In the genomic region with DNA sequence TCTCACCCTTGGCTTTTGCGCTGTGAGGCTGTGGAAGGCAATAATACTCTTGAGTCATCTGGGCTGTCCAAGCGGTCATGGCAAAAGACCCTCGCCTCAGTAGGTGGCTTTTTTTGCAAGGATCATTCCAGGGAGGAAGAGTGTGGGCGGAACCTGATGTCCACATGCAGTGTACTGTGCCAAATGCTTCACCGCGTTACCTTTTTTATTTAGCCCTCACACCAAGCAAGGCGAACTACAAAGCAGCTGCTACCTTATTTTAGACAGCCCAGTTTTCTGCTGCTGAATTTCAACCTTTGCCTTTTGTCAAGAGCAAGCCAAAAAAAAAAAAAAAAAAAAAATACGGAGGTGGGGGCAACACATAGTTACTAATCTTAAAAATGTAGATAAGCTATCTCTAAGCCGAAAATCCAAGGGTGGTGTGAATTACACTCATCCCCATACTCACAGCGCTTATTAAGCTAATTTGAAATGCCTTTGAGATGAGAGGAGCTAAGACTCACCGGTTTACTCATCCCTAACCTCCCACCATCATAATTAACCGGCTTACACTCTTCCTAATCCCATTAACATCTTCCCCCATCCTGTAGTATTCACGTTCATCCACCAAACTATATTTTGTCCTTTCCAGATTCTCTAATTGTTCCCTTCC, we compare ENCODE assay signal across 8 mouse cellular contexts. TPM values are rescaled to one million over a fixed set of nuclear protein-coding genes. Genes with fewer than 3 reads are reported as not detected.
DNase-seq lines count a peak whose midpoint lies in the region; ATAC-seq and TF ChIP-seq lines count a peak whose summit lies in the region.

No protein-coding gene starts in this region.

- no peaks in the 10 kb centered on the region for H3K36me3 ChIP-seq in thymus, adult 2 months (ENCODE audit: control insufficient read depth, insufficient read depth, low read length)
- no peaks in the 10 kb centered on the region for H3K36me3 ChIP-seq in liver, embryonic 13.5 days
- H3K36me3 ChIP-seq in stomach, embryonic 15.5 days: no peaks in the 10 kb centered on the region

- 3% methylated on average over 13 of the region's 13 CpGs for WGBS in cerebellum, adult 2 months
- WGBS in thymus, adult 2 months: 39% methylated on average over 13 of the region's 13 CpGs
- WGBS in liver, embryonic 13.5 days (ENCODE audit: insufficient replicate concordance): 16% methylated on average over 13 of the region's 13 CpGs
- 18% methylated on average over 13 of the region's 13 CpGs for WGBS in stomach, embryonic 15.5 days

- peak overlapping the region; percentile 95 for H3K9ac ChIP-seq in liver, embryonic 13.5 days
- peak overlapping the region; percentile 86 for H3K9ac ChIP-seq in stomach, embryonic 15.5 days

- peak overlapping the region; percentile 92 for H3K4me3 ChIP-seq in cerebellum, adult 2 months (replicated peaks; ENCODE audit: insufficient read depth, low read depth, low read length)
- H3K4me3 ChIP-seq in thymus, adult 2 months (ENCODE audit: control insufficient read depth, insufficient read depth, low read length): peak overlapping the region; percentile 78
- peak overlapping the region; percentile 91 for H3K4me3 ChIP-seq in liver, embryonic 13.5 days (replicated peaks)
- H3K4me3 ChIP-seq in stomach, embryonic 15.5 days (replicated peaks): peak overlapping the region; percentile 72

- H3K4me2 ChIP-seq in liver, embryonic 13.5 days: peak overlapping the region; percentile 96
- peak overlapping the region; percentile 81 for H3K4me2 ChIP-seq in stomach, embryonic 15.5 days

- H3K27ac ChIP-seq in cerebellum, adult 2 months (ENCODE audit: insufficient read depth, low read length): peak overlapping the region; percentile 97
- no peak overlapping the region for H3K27ac ChIP-seq in thymus, adult 2 months (ENCODE audit: control insufficient read depth, insufficient read depth, low read length)
- peak overlapping the region; percentile 88 for H3K27ac ChIP-seq in liver, embryonic 13.5 days
- H3K27ac ChIP-seq in stomach, embryonic 15.5 days: peak overlapping the region; percentile 97

- DNase-seq in cerebellum, adult 2 months: no peak
- DNase-seq in cerebellum, postnatal 10 days: no peak
- no peak for DNase-seq in thymus, adult 2 months
- no peak for DNase-seq in thymus, postnatal 10 days (ENCODE audit: low spot score in 2 of 2)
- no peak for DNase-seq in liver, embryonic 13.5 days
- no peak for DNase-seq in ovary, adult 18-20 months (ENCODE audit: low spot score)

- no peak for TF ChIP-seq POLR2A in cerebellum, adult 2 months (IDR thresholded peaks at IDR 0.05; ENCODE audit: borderline replicate concordance, insufficient read depth, low read length)
- TF ChIP-seq POLR2A in thymus, adult 2 months (IDR thresholded peaks at IDR 0.05; ENCODE audit: control insufficient read depth, extremely low read depth, insufficient read depth, low read length, poor library complexity): no peak

- ATAC-seq in liver, embryonic 13.5 days (ENCODE audit: low read depth): no peak
- ATAC-seq in stomach, embryonic 15.5 days (ENCODE audit: insufficient read depth, low FRiP score, low read depth): no peak
- ATAC-seq in activated CD4-positive, CD25-positive, alpha-beta regulatory T cell, adult 4 months: no peak

- H3K27me3 ChIP-seq in cerebellum, adult 2 months (ENCODE audit: control insufficient read depth, insufficient read depth, low read length): no peaks in the 10 kb centered on the region
- H3K27me3 ChIP-seq in thymus, adult 2 months (ENCODE audit: control insufficient read depth, insufficient read depth, low read length): no peaks in the 10 kb centered on the region
- H3K27me3 ChIP-seq in liver, embryonic 13.5 days: no peaks in the 10 kb centered on the region
- no peaks in the 10 kb centered on the region for H3K27me3 ChIP-seq in stomach, embryonic 15.5 days (replicated peaks)

- H3K4me1 ChIP-seq in cerebellum, adult 2 months (ENCODE audit: control insufficient read depth, insufficient read depth, low read length): peaks cover 6% of the 10 kb centered on the region; the same call in 1 of the 2 replicates
- peaks cover 10% of the 10 kb centered on the region for H3K4me1 ChIP-seq in thymus, adult 2 months (replicated peaks; ENCODE audit: control insufficient read depth, insufficient read depth, low read length)
- peaks cover 22% of the 10 kb centered on the region for H3K4me1 ChIP-seq in liver, embryonic 13.5 days (replicated peaks)
- H3K4me1 ChIP-seq in stomach, embryonic 15.5 days: no peaks in the 10 kb centered on the region

- no peak for TF ChIP-seq CTCF in cerebellum, adult 2 months (IDR thresholded peaks at IDR 0.05; ENCODE audit: borderline replicate concordance, insufficient read depth, low read depth, low read length)
- TF ChIP-seq CTCF in thymus, adult 2 months (IDR thresholded peaks at IDR 0.05; ENCODE audit: borderline replicate concordance, control insufficient read depth, extremely low read depth, insufficient read depth, low read length, poor library complexity): no peak

- no peaks in the 10 kb centered on the region for H3K9me3 ChIP-seq in liver, embryonic 13.5 days (replicated peaks)
- no peaks in the 10 kb centered on the region for H3K9me3 ChIP-seq in stomach, embryonic 15.5 days

RNA-seq across cellular contexts. Expression of gene Erc1, which starts 0.9 kb away (rescaled TPM):
- polyA plus RNA-seq in cerebellum, adult 2 months (2012; rRNA removed): 44.3 and 50.1 TPM in 2 replicates
- polyA plus RNA-seq in thymus, adult 2 months (2012; rRNA removed): 8.4 and 8.5 TPM in 2 replicates
- polyA plus RNA-seq in liver, embryonic 13.5 days (2015; fragmentation: Nextera tagmentation; extraction: Ambion mirVana): 3.9 TPM in 2 replicates
- 17.7 and 19.0 TPM in 2 replicates for polyA plus RNA-seq in stomach, embryonic 15.5 days (2015; fragmentation: Nextera tagmentation; extraction: Ambion mirVana)
- 1 to 10 TPM; 4.7 to 6.6 TPM for polyA plus RNA-seq in activated CD4-positive, CD25-positive, alpha-beta regulatory T cell, adult 4 months (2017; shearing (Covaris generic))

RNA-seq across cellular contexts. Expression of gene Rad52, which starts 53.7 kb away (rescaled TPM):
- 62.6 and 65.1 TPM in 2 replicates for polyA plus RNA-seq in cerebellum, adult 2 months (2012; rRNA removed)
- 74.1 and 74.5 TPM in 2 replicates for polyA plus RNA-seq in thymus, adult 2 months (2012; rRNA removed)
- 11.2 and 13.1 TPM in 2 replicates for polyA plus RNA-seq in liver, embryonic 13.5 days (2015; fragmentation: Nextera tagmentation; extraction: Ambion mirVana)
- 18.1 and 19.2 TPM in 2 replicates for polyA plus RNA-seq in stomach, embryonic 15.5 days (2015; fragmentation: Nextera tagmentation; extraction: Ambion mirVana)
- 10 to 100 TPM; 50.5 to 53.0 TPM for polyA plus RNA-seq in activated CD4-positive, CD25-positive, alpha-beta regulatory T cell, adult 4 months (2017; shearing (Covaris generic))
